Mouse (Mus musculus): ENCODE results near the gene Nab1. TPM values are rescaled to one million over a fixed set of nuclear protein-coding genes. Genes with fewer than 3 reads are reported as not detected.

The Nab1 gene
- total RNA-seq, 2 experiments from 2014 or later, result 26.5 to 28.0 TPM

Other genes starting within 250 kb of the Nab1 start
- 1 to 10 TPM; 4.2 to 5.8 TPM for gene Nemp2, start 130.0 kb upstream of the Nab1 start, total RNA-seq (2021)
- 1 to 10 TPM; 6.2 to 7.6 TPM for gene Mfsd6, start 226.8 kb upstream of the Nab1 start, total RNA-seq (2021)